12 mouse cellular contexts compared by ENCODE assay signal in genomic region chr4:139205842-139206241, GRCm38 (mm10). TPM values are rescaled to one million over a fixed set of nuclear protein-coding genes. Genes with fewer than 3 reads are reported as not detected.
DNase-seq lines count a peak whose midpoint lies in the region; ATAC-seq and TF ChIP-seq lines count a peak whose summit lies in the region.
"Had no signal": no experiment of that assay in that cellular context is flagged by ENCODE, and none has a peak within 500 bp of the region (broad histone marks: within the 10 kb centered on the region; RNA-seq: fewer than 3 reads in every experiment).

No protein-coding gene starts in this region.

- H3K27me3 ChIP-seq in hindbrain, postnatal 0 days (ENCODE audit: insufficient read depth, low read length) = no peaks in the 10 kb centered on the region
- no peaks in the 10 kb centered on the region for H3K27me3 ChIP-seq in hindbrain, embryonic 13.5 days
- H3K27me3 ChIP-seq in lung, embryonic 15.5 days = no peaks in the 10 kb centered on the region
- no peaks in the 10 kb centered on the region for H3K27me3 ChIP-seq in heart, embryonic 12.5 days (replicated peaks)
- H3K27me3 ChIP-seq: limb, embryonic 15.5 days; neural tube, embryonic 13.5 days had no signal

- DNase-seq in hindbrain, postnatal 0 days (ENCODE audit: low spot score) = no peak
- peak; percentile 24 for DNase-seq in A20 (ENCODE audit: low read depth, low spot score)
- DNase-seq in T-cell, adult 2 months (ENCODE audit: low spot score) = peak; percentile 32
- DNase-seq: cerebellum, postnatal 25 days had no signal

- no peak overlapping the region for H3K4me3 ChIP-seq in hindbrain, postnatal 0 days (ENCODE audit: low read length)
- no peak overlapping the region for H3K4me3 ChIP-seq in hindbrain, embryonic 13.5 days
- H3K4me3 ChIP-seq in lung, embryonic 15.5 days = no peak overlapping the region
- no peak overlapping the region for H3K4me3 ChIP-seq in heart, embryonic 12.5 days
- H3K4me3 ChIP-seq: limb, embryonic 15.5 days; neural tube, embryonic 13.5 days had no signal

- 56% methylated on average over 5 of the region's 5 CpGs for WGBS in hindbrain, postnatal 0 days
- WGBS in hindbrain, embryonic 13.5 days = 64% methylated on average over 5 of the region's 5 CpGs
- 30% methylated on average over 5 of the region's 5 CpGs for WGBS in lung, embryonic 15.5 days
- WGBS in heart, embryonic 12.5 days = 56% methylated on average over 5 of the region's 5 CpGs

- no peak overlapping the region for H3K4me2 ChIP-seq in hindbrain, postnatal 0 days (ENCODE audit: low read depth, low read length)
- no peak overlapping the region for H3K4me2 ChIP-seq in hindbrain, embryonic 13.5 days
- no peak overlapping the region for H3K4me2 ChIP-seq in lung, embryonic 15.5 days
- H3K4me2 ChIP-seq in heart, embryonic 12.5 days = no peak overlapping the region
- H3K4me2 ChIP-seq: limb, embryonic 15.5 days; neural tube, embryonic 13.5 days had no signal

- H3K27ac ChIP-seq in hindbrain, postnatal 0 days = no peak overlapping the region
- no peak overlapping the region for H3K27ac ChIP-seq in hindbrain, embryonic 13.5 days
- peak overlapping the region; percentile 26; the same call in 1 of the 2 replicates for H3K27ac ChIP-seq in lung, embryonic 15.5 days
- H3K27ac ChIP-seq in heart, embryonic 12.5 days (ENCODE audit: poor library complexity, severe bottlenecking) = no peak overlapping the region
- H3K27ac ChIP-seq: neural tube, embryonic 13.5 days had no signal

- no peak for ATAC-seq in hindbrain, postnatal 0 days
- ATAC-seq in hindbrain, embryonic 13.5 days (ENCODE audit: low FRiP score) = no peak
- ATAC-seq in lung, embryonic 15.5 days (ENCODE audit: borderline replicate concordance, extremely low read depth, low FRiP score, low TSS enrichment) = no peak
- ATAC-seq in erythroblast, adult 5-6 weeks (replicated peaks; ENCODE audit: low FRiP score, poor library complexity, severe bottlenecking) = no peak
- ATAC-seq in cerebellum, adult (ENCODE audit: insufficient number of reproducible peaks, low FRiP score, low TSS enrichment) = no peak
- no peak for ATAC-seq in heart, embryonic 12.5 days (ENCODE audit: insufficient number of reproducible peaks, low FRiP score)
- ATAC-seq: hindbrain, embryonic 16.5 days had no signal

- TF ChIP-seq CTCF in hindbrain, postnatal 0 days (IDR thresholded peaks at IDR 0.05; ENCODE audit: low read depth) = peak; percentile 59

- H3K9me3 ChIP-seq in hindbrain, postnatal 0 days (ENCODE audit: low read length) = no peaks in the 10 kb centered on the region
- H3K9me3 ChIP-seq in hindbrain, embryonic 13.5 days = no peaks in the 10 kb centered on the region
- no peaks in the 10 kb centered on the region for H3K9me3 ChIP-seq in lung, embryonic 15.5 days
- H3K9me3 ChIP-seq in heart, embryonic 12.5 days (replicated peaks) = no peaks in the 10 kb centered on the region
- H3K9me3 ChIP-seq: limb, embryonic 15.5 days; neural tube, embryonic 13.5 days had no signal

- H3K4me1 ChIP-seq in hindbrain, postnatal 0 days (ENCODE audit: insufficient read depth, low read length) = peaks cover 12% of the 10 kb centered on the region
- H3K4me1 ChIP-seq in hindbrain, embryonic 13.5 days (replicated peaks) = peaks cover 49% of the 10 kb centered on the region
- H3K4me1 ChIP-seq in lung, embryonic 15.5 days = peaks cover 72% of the 10 kb centered on the region
- H3K4me1 ChIP-seq in heart, embryonic 12.5 days (replicated peaks) = peaks cover 83% of the 10 kb centered on the region

- no peaks in the 10 kb centered on the region for H3K36me3 ChIP-seq in hindbrain, postnatal 0 days (ENCODE audit: insufficient read depth, low read length)
- H3K36me3 ChIP-seq in hindbrain, embryonic 13.5 days = peaks cover 12% of the 10 kb centered on the region
- H3K36me3 ChIP-seq in lung, embryonic 15.5 days = no peaks in the 10 kb centered on the region
- H3K36me3 ChIP-seq in heart, embryonic 12.5 days = 0 out of 2 replicates have a peak, but pooled peaks cover 3% of the 10 kb centered on the region

- no peak overlapping the region for H3K9ac ChIP-seq in hindbrain, postnatal 0 days (replicated peaks; ENCODE audit: low read length)
- no peak overlapping the region for H3K9ac ChIP-seq in hindbrain, embryonic 13.5 days
- no peak overlapping the region for H3K9ac ChIP-seq in lung, embryonic 15.5 days
- no peak overlapping the region for H3K9ac ChIP-seq in heart, embryonic 12.5 days
- H3K9ac ChIP-seq: limb, embryonic 15.5 days; neural tube, embryonic 13.5 days had no signal

RNA-seq across cellular contexts. Expression of gene Capzb, which starts 13.1 kb away (rescaled TPM):
- total RNA-seq in hindbrain, postnatal 0 days (2014; rRNA removed) = 86.6 and 88.5 TPM in 2 replicates
- 310 and 315 TPM in 2 replicates for polyA plus RNA-seq in hindbrain, postnatal 0 days (2015; fragmentation: Nextera tagmentation; extraction: Ambion mirVana)
- polyA plus RNA-seq in hindbrain, embryonic 13.5 days (2015; fragmentation: Nextera tagmentation; extraction: Ambion mirVana) = 340 and 343 TPM in 2 replicates
- polyA plus RNA-seq in lung, embryonic 15.5 days (2015; fragmentation: Nextera tagmentation; extraction: Ambion mirVana) = 454 and 467 TPM in 2 replicates
- 128 and 139 TPM in 2 replicates for total RNA-seq in erythroblast, adult 5-6 weeks (2015; ENCODE audit: low replicate concordance)
- total RNA-seq in erythroblast, adult 5-6 weeks (2017; ENCODE audit: low replicate concordance) = 29.7 and 37.6 TPM in 2 replicates
- polyA plus RNA-seq in heart, embryonic 12.5 days (2016; fragmentation: Nextera tagmentation; extraction: Ambion mirVana) = 395 and 402 TPM in 2 replicates
